Mouse (Mus musculus): Measurements from ENCODE around the gene Fgd3. TPM values are rescaled to one million over a fixed set of nuclear protein-coding genes. Genes with fewer than 3 reads are reported as not detected.
A peak's percentile ranks its signal among the peaks of the same experiment; 100 is the strongest.

Fgd3 gene
- polyA plus RNA-seq, 1 experiment from 2014 or later: 1.0 TPM

GRCm38 (mm10) chr13:49311642-49312041 lies 8.5 kb downstream of the Fgd3 start:
- no peak for ATAC-seq (replicated peaks; ENCODE audit: low FRiP score, low read depth)
- 78% methylated on average over 7 of the region's 7 CpGs for WGBS

GRCm38 (mm10) chr13:49309501-49309900 lies 10.6 kb downstream of the Fgd3 start:
- Histone ChIP-seq H3K9ac (ENCODE audit: low read depth, low read length) (no peak overlapping the region), H3K4me2 (ENCODE audit: low read length) (no peak overlapping the region), H3K4me3 (replicated peaks; ENCODE audit: low read depth, low read length) (no peak overlapping the region), H3K36me3 (ENCODE audit: insufficient read depth, low read length) (no peaks in the 10 kb centered on the region), H3K9me3 (replicated peaks; ENCODE audit: low read length) (no peaks in the 10 kb centered on the region), H3K4me1 (replicated peaks; ENCODE audit: insufficient read depth, low read length) (no peaks in the 10 kb centered on the region; the same call in 1 of the 2 replicates), H3K27me3 (ENCODE audit: insufficient read depth, low read length) (no peaks in the 10 kb centered on the region), H3K27ac (no peak overlapping the region)
- no peak for TF ChIP-seq CTCF (IDR thresholded peaks at IDR 0.05; ENCODE audit: low read depth)
- no peak for ATAC-seq (replicated peaks; ENCODE audit: low FRiP score, low read depth)
- 89% methylated on average over 1 of the region's 1 CpGs for WGBS
- no peak for DNase-seq (ENCODE audit: low spot score)

More at GRCm38 (mm10) chr13:49311642-49312041, 8.5 kb downstream of the Fgd3 start:
- Histone ChIP-seq H3K4me1 (replicated peaks; ENCODE audit: insufficient read depth, low read length) (no peaks in the 10 kb centered on the region; the same call in 1 of the 2 replicates), H3K36me3 (ENCODE audit: insufficient read depth, low read length) (no peaks in the 10 kb centered on the region), H3K9ac (ENCODE audit: low read depth, low read length) (no peak overlapping the region), H3K27me3 (ENCODE audit: insufficient read depth, low read length) (no peaks in the 10 kb centered on the region), H3K4me2 (ENCODE audit: low read length) (no peak overlapping the region), H3K9me3 (replicated peaks; ENCODE audit: low read length) (no peaks in the 10 kb centered on the region), H3K27ac (no peak overlapping the region), H3K4me3 (replicated peaks; ENCODE audit: low read depth, low read length) (no peak overlapping the region)
- TF ChIP-seq CTCF (IDR thresholded peaks at IDR 0.05; ENCODE audit: low read depth): no peak
- no peak for DNase-seq (ENCODE audit: low spot score)

- no peaks in the 10 kb centered on the region for H3K9me3 ChIP-seq (replicated peaks; ENCODE audit: low read length)
These were observed 11.2 kb downstream of the Fgd3 start for GRCm38 (mm10) chr13:49308861-49309403.

GRCm38 (mm10) chr13:49308206-49308605 lies 11.9 kb downstream of the Fgd3 start:
- no peak overlapping the region for H3K27ac ChIP-seq

More at GRCm38 (mm10) chr13:49308861-49309403, 11.2 kb downstream of the Fgd3 start:
- H3K4me2 ChIP-seq (ENCODE audit: low read length): no peak overlapping the region
- 74% methylated on average over 16 of the region's 16 CpGs for WGBS
- DNase-seq (ENCODE audit: low spot score) (no peak), ATAC-seq (replicated peaks; ENCODE audit: low FRiP score, low read depth) (no peak)
- H3K4me3 ChIP-seq (replicated peaks; ENCODE audit: low read depth, low read length): no peak overlapping the region
- no peak overlapping the region for H3K9ac ChIP-seq (ENCODE audit: low read depth, low read length)
- H3K4me1 ChIP-seq (replicated peaks; ENCODE audit: insufficient read depth, low read length): no peaks in the 10 kb centered on the region; the same call in 1 of the 2 replicates
- H3K36me3 ChIP-seq (ENCODE audit: insufficient read depth, low read length): no peaks in the 10 kb centered on the region
- TF ChIP-seq CTCF (IDR thresholded peaks at IDR 0.05; ENCODE audit: low read depth): no peak
- H3K27ac ChIP-seq: no peak overlapping the region
- no peaks in the 10 kb centered on the region for H3K27me3 ChIP-seq (ENCODE audit: insufficient read depth, low read length)

GRCm38 (mm10) chr13:49307311-49307969 lies 12.7 kb downstream of the Fgd3 start:
- 31% methylated on average over 10 of the region's 10 CpGs for WGBS
- no peak overlapping the region for H3K4me2 ChIP-seq (ENCODE audit: low read length)
- H3K27me3 ChIP-seq (ENCODE audit: insufficient read depth, low read length): no peaks in the 10 kb centered on the region
- H3K27ac ChIP-seq: peak overlapping the region; percentile 36; the same call in 1 of the 2 replicates
- no peaks in the 10 kb centered on the region; the same call in 1 of the 2 replicates for H3K4me1 ChIP-seq (replicated peaks; ENCODE audit: insufficient read depth, low read length)
- H3K4me3 ChIP-seq (replicated peaks; ENCODE audit: low read depth, low read length): no peak overlapping the region
- no peaks in the 10 kb centered on the region for H3K9me3 ChIP-seq (replicated peaks; ENCODE audit: low read length)
- ATAC-seq (replicated peaks; ENCODE audit: low FRiP score, low read depth) (no peak; the same call in 1 of the 2 replicates), DNase-seq (ENCODE audit: low spot score) (no peak)
- TF ChIP-seq CTCF (IDR thresholded peaks at IDR 0.05; ENCODE audit: low read depth): no peak
- H3K9ac ChIP-seq (ENCODE audit: low read depth, low read length): no peak overlapping the region
- H3K36me3 ChIP-seq (ENCODE audit: insufficient read depth, low read length): no peaks in the 10 kb centered on the region

More at GRCm38 (mm10) chr13:49308206-49308605, 11.9 kb downstream of the Fgd3 start:
- H3K4me1 ChIP-seq (replicated peaks; ENCODE audit: insufficient read depth, low read length): no peaks in the 10 kb centered on the region; the same call in 1 of the 2 replicates
- no peak overlapping the region for H3K4me2 ChIP-seq (ENCODE audit: low read length)
- no peak for TF ChIP-seq CTCF (IDR thresholded peaks at IDR 0.05; ENCODE audit: low read depth)
- no peaks in the 10 kb centered on the region for H3K9me3 ChIP-seq (replicated peaks; ENCODE audit: low read length)
- no peak for DNase-seq (ENCODE audit: low spot score)
- no peak for ATAC-seq (replicated peaks; ENCODE audit: low FRiP score, low read depth)
- H3K36me3 ChIP-seq (ENCODE audit: insufficient read depth, low read length): no peaks in the 10 kb centered on the region
- WGBS: 92% methylated on average over 4 of the region's 4 CpGs
- no peaks in the 10 kb centered on the region for H3K27me3 ChIP-seq (ENCODE audit: insufficient read depth, low read length)
- no peak overlapping the region for H3K9ac ChIP-seq (ENCODE audit: low read depth, low read length)
- no peak overlapping the region for H3K4me3 ChIP-seq (replicated peaks; ENCODE audit: low read depth, low read length)

GRCm38 (mm10) chr13:49306771-49307310 lies 13.3 kb downstream of the Fgd3 start:
- no peak for TF ChIP-seq CTCF (IDR thresholded peaks at IDR 0.05; ENCODE audit: low read depth)
- Histone ChIP-seq H3K4me1 (replicated peaks; ENCODE audit: insufficient read depth, low read length) (no peaks in the 10 kb centered on the region; the same call in 1 of the 2 replicates), H3K9me3 (replicated peaks; ENCODE audit: low read length) (no peaks in the 10 kb centered on the region), H3K36me3 (ENCODE audit: insufficient read depth, low read length) (no peaks in the 10 kb centered on the region), H3K4me3 (replicated peaks; ENCODE audit: low read depth, low read length) (no peak overlapping the region), H3K4me2 (ENCODE audit: low read length) (no peak overlapping the region), H3K9ac (ENCODE audit: low read depth, low read length) (no peak overlapping the region), H3K27ac (peak overlapping the region; percentile 36; the same call in 1 of the 2 replicates), H3K27me3 (ENCODE audit: insufficient read depth, low read length) (no peaks in the 10 kb centered on the region)
- DNase-seq (ENCODE audit: low spot score) (no peak), ATAC-seq (replicated peaks; ENCODE audit: low FRiP score, low read depth) (no peak)
- 68% methylated on average over 7 of the region's 7 CpGs for WGBS

All from kidney, postnatal 0 days (tissue).